Mouse (Mus musculus) neural tube, embryonic 15.5 days (tissue): ENCODE measurements around the gene Ppp1r26. TPM values are rescaled to one million over a fixed set of nuclear protein-coding genes. Genes with fewer than 3 reads are reported as not detected.

ENCODE experiments used
- ATAC-seq: fragments of 200-750 bp; cut with Nextera tagmentation; 2 replicates; pipeline ENCODE4 v1.8.0; 2017; ENCODE audit warnings: mild to moderate bottlenecking, moderate TSS enrichment, moderate library complexity; ENCODE audit not compliant: low FRiP score
- H3K27ac ChIP-seq: fragments of 300-500 bp; sonication (generic); replicated peaks from 2 replicates; pipeline ENCODE4 v1.5.1; 2015; ENCODE audit warnings: mild to moderate bottlenecking, inconsistent platforms
- H3K27me3 ChIP-seq: fragments of 300-500 bp; sonication (generic); replicated peaks from 2 replicates; pipeline ENCODE4 v1.6.1; 2015; ENCODE audit warnings: inconsistent platforms
- H3K36me3 ChIP-seq: fragments of 300-500 bp; sonication (generic); 2 replicates; pipeline ENCODE4 v1.6.1; 2015; ENCODE audit warnings: inconsistent platforms
- H3K4me1 ChIP-seq: fragments of 300-500 bp; sonication (generic); 2 replicates; pipeline ENCODE4 v1.6.1; 2015; ENCODE audit warnings: inconsistent platforms
- H3K4me2 ChIP-seq: fragments of 300-500 bp; sonication (generic); 2 replicates; pipeline ENCODE4 v1.6.1; 2015; ENCODE audit warnings: inconsistent platforms, mild to moderate bottlenecking, moderate library complexity
- H3K4me3 ChIP-seq: fragments of 300-500 bp; sonication (generic); replicated peaks from 2 replicates; pipeline ENCODE4 v1.5.1; 2015; ENCODE audit warnings: mild to moderate bottlenecking, inconsistent platforms
- H3K9ac ChIP-seq: fragments of 300-500 bp; sonication (generic); replicated peaks from 2 replicates; pipeline ENCODE4 v1.6.1; 2015; ENCODE audit warnings: mild to moderate bottlenecking, inconsistent platforms
- H3K9me3 ChIP-seq: fragments of 300-500 bp; sonication (generic); replicated peaks from 2 replicates; pipeline ENCODE4 v1.6.1; 2016; ENCODE audit warnings: inconsistent platforms
- WGBS: fragments of 180-500 bp; shearing (Covaris S2); methylation state at CpG from one replicate; pipeline ENCODE4 v1.1.7; 2015; ENCODE audit warnings: mixed read lengths; 5-methylcytosine and 5-hydroxymethylcytosine counted together
- polyA plus RNA-seq: library from polyadenylated mRNA; unstranded; fragments of >200 nt; fragmentation: Nextera tagmentation; extraction: Ambion mirVana; gene quantifications from 2 replicates; pipeline ENCODE4 v1.2.1, GENCODE M21; 2015

Ppp1r26 gene
- polyA plus RNA-seq = 12.4 and 13.9 TPM in 2 replicates

GRCm38 (mm10) chr2:28446515-28447314 is at the start of gene Ppp1r26:
Gene Ppp1r26, plus strand, starts transcription at chr2:28446800.
- H3K4me3 ChIP-seq = peak within 1 kb of the TSS; percentile 65
- WGBS = 2% methylated on average over 60 of the region's 118 CpGs
- peaks cover 18% of the 10 kb centered on the region for H3K4me1 ChIP-seq
- peak; percentile 87 for ATAC-seq
- H3K27me3 ChIP-seq = no peaks in the 10 kb centered on the region
- peak within 1 kb of the TSS; percentile 88 for H3K9ac ChIP-seq
- no peaks in the 10 kb centered on the region for H3K9me3 ChIP-seq
- H3K4me2 ChIP-seq = peak within 1 kb of the TSS; percentile 92
- H3K36me3 ChIP-seq = peaks cover 20% of the 10 kb centered on the region
- H3K27ac ChIP-seq = peak within 1 kb of the TSS; percentile 85

GRCm38 (mm10) chr2:28396928-28397327 is 49.7 kb upstream of the Ppp1r26 start:
- Histone ChIP-seq H3K27ac (peak overlapping the region; percentile 45), H3K4me3 (no peak overlapping the region), H3K36me3 (no peaks in the 10 kb centered on the region), H3K27me3 (no peaks in the 10 kb centered on the region), H3K4me1 (peaks cover 22% of the 10 kb centered on the region), H3K4me2 (no peak overlapping the region), H3K9me3 (no peaks in the 10 kb centered on the region), H3K9ac (no peak overlapping the region)
- WGBS = 24% methylated on average over 2 of the region's 2 CpGs
- ATAC-seq = no peak

- Histone ChIP-seq H3K36me3 (no peaks in the 10 kb centered on the region), H3K9me3 (no peaks in the 10 kb centered on the region), H3K27ac (peak overlapping the region; percentile 45), H3K4me1 (peaks cover 27% of the 10 kb centered on the region), H3K27me3 (no peaks in the 10 kb centered on the region), H3K4me3 (no peak overlapping the region), H3K4me2 (no peak overlapping the region), H3K9ac (no peak overlapping the region)
- ATAC-seq = no peak
- 53% methylated on average over 4 of the region's 4 CpGs for WGBS
Observed at GRCm38 (mm10) chr2:28397417-28398119, 49.0 kb upstream of the Ppp1r26 start.

- ATAC-seq = peak; percentile 39; the same call in 1 of the 2 replicates
- no peaks in the 10 kb centered on the region for H3K36me3 ChIP-seq
- H3K27me3 ChIP-seq = no peaks in the 10 kb centered on the region
- no peak overlapping the region for H3K4me2 ChIP-seq
- H3K4me3 ChIP-seq = no peak overlapping the region
- H3K9me3 ChIP-seq = no peaks in the 10 kb centered on the region
- H3K9ac ChIP-seq = no peak overlapping the region
- H3K27ac ChIP-seq = peak overlapping the region; percentile 65
- peaks cover 27% of the 10 kb centered on the region for H3K4me1 ChIP-seq
- 14% methylated on average over 11 of the region's 11 CpGs for WGBS
Observed at GRCm38 (mm10) chr2:28401647-28402046, 45.0 kb upstream of the Ppp1r26 start.

GRCm38 (mm10) chr2:28402128-28402527 is 44.5 kb upstream of the Ppp1r26 start:
- Histone ChIP-seq H3K27me3 (no peaks in the 10 kb centered on the region), H3K27ac (peak overlapping the region; percentile 65), H3K9ac (no peak overlapping the region), H3K36me3 (no peaks in the 10 kb centered on the region), H3K4me3 (no peak overlapping the region), H3K9me3 (no peaks in the 10 kb centered on the region), H3K4me2 (no peak overlapping the region), H3K4me1 (peaks cover 22% of the 10 kb centered on the region)
- ATAC-seq = no peak

GRCm38 (mm10) chr2:28407796-28408195 is 38.8 kb upstream of the Ppp1r26 start:
- 65% methylated on average over 7 of the region's 7 CpGs for WGBS
- H3K4me2 ChIP-seq = no peak overlapping the region

GRCm38 (mm10) chr2:28409144-28409543 is 37.5 kb upstream of the Ppp1r26 start:
- Histone ChIP-seq H3K4me2 (no peak overlapping the region), H3K9me3 (no peaks in the 10 kb centered on the region), H3K27me3 (no peaks in the 10 kb centered on the region), H3K4me1 (peaks cover 9% of the 10 kb centered on the region), H3K36me3 (no peaks in the 10 kb centered on the region), H3K9ac (no peak overlapping the region), H3K4me3 (no peak overlapping the region), H3K27ac (no peak overlapping the region)
- no peak for ATAC-seq
- 80% methylated on average over 4 of the region's 4 CpGs for WGBS

More at GRCm38 (mm10) chr2:28407796-28408195, 38.8 kb upstream of the Ppp1r26 start:
- Histone ChIP-seq H3K4me1 (peaks cover 9% of the 10 kb centered on the region), H3K36me3 (no peaks in the 10 kb centered on the region), H3K27me3 (no peaks in the 10 kb centered on the region), H3K27ac (no peak overlapping the region), H3K9me3 (no peaks in the 10 kb centered on the region), H3K4me3 (no peak overlapping the region), H3K9ac (no peak overlapping the region)
- ATAC-seq = no peak

GRCm38 (mm10) chr2:28409566-28409965 is 37.0 kb upstream of the Ppp1r26 start:
- 49% methylated on average over 3 of the region's 3 CpGs for WGBS
- Histone ChIP-seq H3K4me2 (no peak overlapping the region), H3K27me3 (no peaks in the 10 kb centered on the region), H3K4me3 (no peak overlapping the region), H3K4me1 (peaks cover 9% of the 10 kb centered on the region), H3K9me3 (no peaks in the 10 kb centered on the region), H3K9ac (no peak overlapping the region), H3K36me3 (no peaks in the 10 kb centered on the region), H3K27ac (no peak overlapping the region)
- ATAC-seq = no peak

GRCm38 (mm10) chr2:28412936-28413335 is 33.7 kb upstream of the Ppp1r26 start:
- peaks cover 27% of the 10 kb centered on the region for H3K4me1 ChIP-seq
- H3K27me3 ChIP-seq = no peaks in the 10 kb centered on the region
- no peak overlapping the region for H3K4me3 ChIP-seq
- no peak overlapping the region for H3K4me2 ChIP-seq
- WGBS = 68% methylated on average over 6 of the region's 6 CpGs
- H3K36me3 ChIP-seq = no peaks in the 10 kb centered on the region
- no peak overlapping the region for H3K9ac ChIP-seq
- no peak for ATAC-seq
- H3K27ac ChIP-seq = no peak overlapping the region
- no peaks in the 10 kb centered on the region for H3K9me3 ChIP-seq

- 80% methylated on average over 5 of the region's 5 CpGs for WGBS
- Histone ChIP-seq H3K4me1 (peaks cover 24% of the 10 kb centered on the region), H3K4me3 (no peak overlapping the region), H3K36me3 (no peaks in the 10 kb centered on the region), H3K27ac (no peak overlapping the region), H3K9me3 (no peaks in the 10 kb centered on the region), H3K27me3 (peaks cover 6% of the 10 kb centered on the region), H3K9ac (no peak overlapping the region), H3K4me2 (no peak overlapping the region)
- no peak for ATAC-seq
Observed at GRCm38 (mm10) chr2:28414116-28414756, 32.4 kb upstream of the Ppp1r26 start.

- peaks cover 6% of the 10 kb centered on the region for H3K27me3 ChIP-seq
- no peak overlapping the region for H3K4me3 ChIP-seq
- no peak overlapping the region for H3K4me2 ChIP-seq
- WGBS = 93% methylated on average over 5 of the region's 5 CpGs
- peak overlapping the region; percentile 72 for H3K27ac ChIP-seq
- H3K9me3 ChIP-seq = no peaks in the 10 kb centered on the region
- peaks cover 21% of the 10 kb centered on the region for H3K4me1 ChIP-seq
- H3K36me3 ChIP-seq = no peaks in the 10 kb centered on the region
- H3K9ac ChIP-seq = no peak overlapping the region
- no peak for ATAC-seq
Observed at GRCm38 (mm10) chr2:28414757-28415137, 31.9 kb upstream of the Ppp1r26 start.
